Mouse (Mus musculus) testis, postnatal 14 days (tissue): ENCODE results near the gene Kcnmb2.

Experiments used
- DNase-seq: peaks from one replicate; pipeline ENCODE4 v3.0.0; 2021; ENCODE audit warnings: low spot score

Gene Kcnmb2

DNA sequence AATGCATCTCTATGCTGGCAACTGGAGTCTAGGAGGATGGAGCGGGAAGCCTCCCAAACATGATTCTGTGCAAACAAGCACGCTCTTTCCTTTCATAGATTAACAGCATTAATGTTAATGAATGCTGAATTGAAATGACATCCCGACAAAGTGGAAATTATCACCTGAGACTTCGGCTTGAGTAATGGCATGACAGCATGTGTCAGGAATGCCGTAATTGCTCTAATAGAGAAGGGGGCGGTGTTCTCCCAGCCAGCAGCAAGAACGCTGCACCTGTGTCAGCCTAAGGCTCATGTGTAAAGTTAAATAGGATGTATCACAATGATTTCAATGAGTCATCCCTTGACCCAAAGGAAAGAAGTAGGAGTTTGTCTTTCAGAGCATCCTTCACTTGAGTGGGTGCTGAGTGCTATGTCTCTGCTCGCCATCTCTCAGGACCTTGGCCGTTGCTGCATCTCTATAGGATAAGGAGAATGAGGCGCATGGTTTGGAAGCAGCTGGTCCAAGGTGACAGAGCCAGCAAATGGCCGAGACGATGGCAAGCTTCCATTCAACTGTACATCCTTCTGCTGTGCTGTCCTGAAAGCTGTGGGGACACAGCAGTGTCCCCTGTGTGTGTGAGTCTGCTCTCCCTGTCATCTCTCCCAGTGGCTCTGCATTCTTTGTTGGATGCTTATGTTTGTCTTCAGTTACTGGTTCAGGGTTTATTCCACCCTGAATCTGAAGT is 110.1 kb downstream of the Kcnmb2 start:
- DNase-seq: no peak

DNA sequence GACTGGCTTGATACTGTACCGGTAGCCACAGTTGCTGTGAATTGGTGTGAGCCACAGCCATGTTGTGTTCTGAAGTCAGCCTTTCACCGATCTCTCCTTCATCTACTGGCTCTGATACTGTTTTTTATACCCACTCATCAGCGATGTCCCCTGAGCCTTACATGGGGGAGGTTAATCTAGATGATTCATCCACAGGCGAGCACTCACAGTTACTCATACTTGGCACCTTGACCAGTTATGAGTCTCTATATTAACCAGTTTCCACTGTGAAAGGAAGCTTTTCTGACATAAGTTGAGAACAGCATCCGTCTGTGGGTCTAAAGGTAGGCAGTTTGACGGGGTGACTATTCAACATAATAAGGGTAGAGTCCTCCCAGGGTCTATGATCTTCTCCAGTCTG is 118.7 kb downstream of the Kcnmb2 start:
- no peak for DNase-seq

DNA sequence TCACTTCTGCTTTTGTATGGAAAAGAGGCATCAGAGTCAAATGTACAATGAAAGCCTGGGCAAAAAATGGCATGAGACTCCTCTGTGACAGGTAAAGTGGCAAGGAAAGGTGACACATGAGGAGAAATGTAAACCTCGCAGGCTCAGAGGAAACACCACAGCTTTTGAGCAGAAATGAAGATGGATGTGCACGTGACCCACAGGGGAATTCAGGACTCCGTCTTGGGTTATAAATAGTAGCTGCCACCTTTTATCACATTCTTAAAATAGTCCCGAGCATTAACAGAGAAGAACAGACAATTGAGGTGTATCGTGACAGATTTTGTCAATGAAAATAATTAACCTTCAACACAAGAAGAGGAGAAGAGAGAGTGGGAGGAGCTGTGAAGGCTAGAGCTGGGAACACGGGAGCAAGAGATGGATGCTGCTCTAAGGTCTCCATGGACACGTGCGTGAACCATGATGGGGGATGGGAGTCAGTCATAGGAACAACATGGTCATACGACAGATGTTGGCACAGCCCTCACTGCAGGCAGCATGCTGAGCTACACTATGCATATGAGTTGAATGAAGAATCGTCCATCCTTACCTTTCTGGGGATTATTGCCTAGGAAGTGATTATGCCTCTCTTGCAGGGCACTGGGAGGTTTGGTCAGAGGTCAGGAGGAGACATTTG is 127.2 kb downstream of the Kcnmb2 start:
- DNase-seq: no peak

GRCm38 (mm10) chr3:32032381-32032780 is 130.1 kb downstream of the Kcnmb2 start:
- DNase-seq: no peak

DNA sequence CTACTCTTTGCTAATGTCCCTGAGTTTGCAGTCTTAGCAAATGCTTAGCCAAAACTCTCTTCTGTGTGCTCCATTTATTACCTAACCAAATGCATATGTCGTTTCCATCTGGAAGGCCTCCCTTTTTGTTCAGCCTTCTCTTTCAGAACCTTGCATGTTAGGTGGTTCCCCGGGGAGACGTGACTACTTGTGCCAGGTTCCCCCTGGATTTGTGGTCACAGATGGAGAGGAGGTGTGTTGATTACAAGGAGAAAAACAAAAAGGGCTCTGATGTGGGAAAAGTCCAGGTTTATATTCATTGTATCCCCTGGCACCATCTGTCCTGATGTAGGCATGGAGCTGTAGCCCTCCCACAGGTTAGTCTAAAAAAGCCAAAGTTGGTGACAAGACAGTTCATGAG is 141.5 kb downstream of the Kcnmb2 start:
- DNase-seq: no peak

DNA sequence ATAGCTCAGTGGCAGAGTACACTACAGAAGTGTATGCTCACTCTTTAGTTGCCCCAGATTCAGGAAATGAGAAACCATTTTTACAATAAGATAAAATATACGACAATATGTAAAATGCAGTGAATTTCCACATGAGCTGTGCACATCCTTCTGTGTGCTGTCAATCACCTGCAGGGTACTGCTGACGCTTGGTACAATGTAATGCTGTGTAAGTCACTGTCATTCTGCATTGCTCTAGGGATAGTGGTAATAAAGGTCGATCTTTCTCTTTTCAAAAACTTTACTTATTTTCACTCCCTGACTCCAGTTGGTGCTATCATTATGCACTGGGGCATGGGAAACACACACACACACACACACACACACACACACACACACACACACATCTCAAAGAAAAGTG is 146.5 kb downstream of the Kcnmb2 start:
- DNase-seq: no peak

GRCm38 (mm10) chr3:32052596-32052995 is 150.3 kb downstream of the Kcnmb2 start:
- DNase-seq: no peak

GRCm38 (mm10) chr3:32053610-32054241 is 151.4 kb downstream of the Kcnmb2 start:
- DNase-seq: no peak

DNA sequence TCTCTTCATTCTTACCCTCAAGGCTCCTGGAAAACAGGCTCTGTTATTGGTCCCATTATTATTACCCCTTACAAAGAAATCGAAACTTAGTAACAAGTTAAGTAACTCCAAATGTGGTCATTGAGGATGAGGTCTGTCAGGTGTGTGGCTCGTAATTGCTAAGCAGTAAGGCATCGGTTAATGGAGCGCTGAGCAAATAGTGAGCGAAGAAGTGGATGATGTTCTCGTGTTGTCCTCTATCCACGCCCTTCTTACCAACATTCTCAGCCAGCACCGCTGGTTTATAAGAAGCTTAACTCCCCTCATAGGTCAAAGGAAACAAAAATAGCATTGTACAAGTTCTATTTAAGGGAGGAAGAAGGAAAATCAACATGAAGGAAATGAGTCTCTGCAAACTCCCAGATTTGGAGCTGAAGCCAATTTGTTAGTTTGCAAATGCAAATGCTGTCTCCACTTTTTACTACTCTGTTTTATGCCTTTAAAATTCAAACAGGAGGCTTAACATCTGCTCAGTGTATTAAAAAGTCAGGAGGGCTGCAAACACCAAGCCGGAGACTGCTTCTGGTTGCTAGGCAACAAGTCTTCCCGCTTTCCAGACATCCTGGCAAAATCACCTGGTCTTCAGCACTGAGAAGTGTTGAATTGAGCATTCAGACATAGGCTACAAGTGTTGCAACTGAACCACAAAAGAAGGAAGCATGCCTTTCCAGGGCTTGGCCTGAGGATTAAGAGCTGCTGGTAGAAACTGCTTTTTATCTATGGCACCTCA is 157.8 kb downstream of the Kcnmb2 start:
- peak; percentile 45 for DNase-seq

GRCm38 (mm10) chr3:32062685-32063084 is 160.4 kb downstream of the Kcnmb2 start:
- no peak for DNase-seq

GRCm38 (mm10) chr3:32063312-32063711 is 161.0 kb downstream of the Kcnmb2 start:
- DNase-seq: no peak

DNA sequence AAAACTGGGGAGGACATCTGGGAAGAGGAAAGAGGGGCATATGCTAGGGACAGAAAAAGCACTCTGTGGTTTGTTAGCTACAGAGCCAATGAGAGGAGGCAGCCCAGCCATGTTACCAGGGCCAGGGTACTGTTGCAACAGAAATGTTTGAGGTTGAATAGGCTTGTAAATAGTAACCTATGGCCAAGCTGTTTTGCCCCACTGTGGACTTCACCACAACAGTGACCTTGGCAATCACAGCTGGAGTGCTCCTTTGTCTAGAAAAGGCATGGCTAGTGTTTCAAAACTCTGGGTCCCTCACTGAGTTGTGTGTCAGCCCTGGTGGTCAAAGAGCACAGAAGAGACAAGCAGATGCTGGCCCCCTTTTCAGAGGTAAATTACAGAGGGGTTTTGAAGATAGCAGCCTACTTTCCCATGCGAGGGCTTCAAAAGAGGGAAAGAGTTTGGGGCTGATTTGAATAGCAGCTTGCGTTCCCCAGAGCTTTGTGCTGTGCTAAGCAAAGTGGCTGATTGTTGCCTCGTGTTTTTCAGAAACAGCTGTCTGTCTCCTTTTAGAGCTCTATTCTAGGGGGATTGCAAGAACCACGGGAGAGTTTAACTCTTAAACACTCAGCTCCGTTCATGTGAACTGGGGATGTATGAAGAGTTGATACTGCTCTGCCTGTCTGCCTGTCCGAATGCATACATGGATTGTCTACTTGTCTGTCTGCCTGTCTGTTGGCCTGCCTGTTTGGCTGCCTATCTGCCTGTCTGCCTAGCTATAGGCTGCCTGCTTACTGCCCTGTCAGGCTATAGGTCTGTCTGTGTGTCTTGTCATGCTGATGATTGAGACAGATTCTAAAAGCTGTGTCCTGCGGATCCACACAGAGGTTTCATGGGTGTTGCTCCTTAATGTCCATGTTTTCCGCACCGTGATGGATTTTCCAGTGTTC is 165.0 kb downstream of the Kcnmb2 start:
- DNase-seq: no peak

GRCm38 (mm10) chr3:32073881-32074280 is 171.6 kb downstream of the Kcnmb2 start:
- DNase-seq: no peak

- no peak for DNase-seq
Measured at GRCm38 (mm10) chr3:32088762-32089161, 186.5 kb downstream of the Kcnmb2 start.

DNA sequence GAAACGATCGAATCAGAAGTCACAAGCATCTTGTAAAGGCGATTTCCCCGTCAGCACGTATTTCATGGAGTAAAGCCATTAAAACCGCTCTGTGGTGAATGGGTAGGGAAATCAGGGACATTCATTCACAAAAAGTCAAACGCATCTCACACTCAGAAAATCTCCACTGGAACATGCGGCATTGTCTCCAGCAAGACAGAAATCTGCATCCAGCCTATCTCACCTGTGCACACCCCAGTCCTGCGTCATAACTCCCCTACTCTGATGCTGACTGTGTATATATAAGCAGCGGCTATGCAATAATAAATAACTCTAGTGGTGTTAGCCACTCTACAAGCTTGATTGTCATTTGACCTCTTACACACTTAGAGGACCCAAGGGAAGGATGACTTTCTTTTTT is 199.1 kb downstream of the Kcnmb2 start:
- DNase-seq: no peak

DNA sequence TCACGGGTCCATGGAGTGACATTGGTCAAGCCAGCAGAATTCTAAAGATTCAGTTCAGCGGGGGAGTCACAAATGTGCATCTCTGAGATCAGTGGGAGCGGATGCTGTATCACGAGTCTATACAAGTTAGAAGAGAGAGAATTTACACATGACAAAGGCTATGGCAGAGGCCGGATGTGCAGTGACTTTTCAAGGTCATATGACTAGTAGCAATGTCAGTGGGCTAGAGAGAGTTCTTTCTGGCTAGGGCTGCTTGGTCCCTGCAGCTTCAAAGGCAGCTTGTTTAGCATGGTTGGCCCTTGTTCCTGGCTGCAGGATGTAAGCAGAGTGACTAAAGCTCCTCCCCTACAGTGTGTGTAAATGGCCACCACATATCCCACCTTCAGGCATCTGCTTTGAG is 217.5 kb downstream of the Kcnmb2 start:
- DNase-seq: no peak

DNA sequence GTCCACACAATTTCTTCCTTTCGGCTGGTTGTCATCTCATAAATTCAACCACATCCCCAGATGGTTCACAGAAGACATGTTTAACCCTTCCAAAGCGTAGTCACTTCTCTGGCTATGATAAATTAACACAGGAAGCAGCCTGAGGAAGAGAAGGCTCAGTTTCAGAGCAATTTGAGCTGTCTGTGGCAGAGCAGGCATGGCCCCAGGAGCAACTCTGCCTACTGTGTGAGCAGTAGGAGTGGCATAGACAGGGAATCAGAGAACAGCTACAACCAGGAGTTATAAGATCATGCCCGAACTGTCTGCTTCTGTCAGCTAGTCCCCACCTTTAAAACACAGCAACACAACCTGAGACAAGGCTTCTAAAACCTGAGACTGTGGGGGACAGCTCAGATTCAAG is 219.4 kb downstream of the Kcnmb2 start:
- no peak for DNase-seq

DNA sequence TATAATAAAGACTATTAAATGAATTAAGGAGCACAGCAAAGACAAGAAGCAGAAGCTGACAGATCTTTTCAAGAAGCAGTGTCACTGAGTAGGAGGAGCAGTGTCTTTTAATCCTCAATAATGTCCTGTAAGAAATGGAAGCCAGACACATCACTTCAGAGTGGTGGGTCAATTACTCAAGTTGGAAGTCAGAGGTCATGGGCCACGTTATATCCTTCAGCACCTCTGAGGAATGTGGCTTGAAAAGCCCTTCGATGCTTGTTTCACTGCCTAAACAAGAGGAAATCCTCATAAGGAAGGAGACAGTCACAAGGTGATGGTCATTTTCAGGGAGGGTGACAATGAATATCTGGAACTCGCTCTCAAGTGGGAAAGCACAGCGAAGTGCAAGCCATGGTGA is 223.1 kb downstream of the Kcnmb2 start:
- no peak for DNase-seq

DNA sequence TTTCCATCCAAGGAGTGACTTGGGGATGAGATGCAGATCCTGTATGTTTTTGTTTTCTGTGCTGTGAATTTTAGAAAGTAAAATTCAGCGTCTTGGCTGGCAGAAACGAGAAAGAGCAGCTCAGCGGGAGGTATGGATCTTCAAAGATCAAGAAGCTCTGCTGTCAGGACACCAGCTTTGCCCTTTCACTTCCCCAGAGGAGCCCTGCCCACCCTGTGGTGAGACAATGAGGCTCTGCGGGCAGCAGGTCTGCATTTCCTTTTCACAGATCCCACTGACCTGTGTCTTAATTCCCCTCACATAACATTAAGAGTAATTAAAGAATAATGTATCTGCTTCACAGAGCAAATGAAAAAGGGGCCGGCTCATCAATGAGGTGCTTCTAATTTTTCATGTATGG is 226.1 kb downstream of the Kcnmb2 start:
- no peak for DNase-seq

DNA sequence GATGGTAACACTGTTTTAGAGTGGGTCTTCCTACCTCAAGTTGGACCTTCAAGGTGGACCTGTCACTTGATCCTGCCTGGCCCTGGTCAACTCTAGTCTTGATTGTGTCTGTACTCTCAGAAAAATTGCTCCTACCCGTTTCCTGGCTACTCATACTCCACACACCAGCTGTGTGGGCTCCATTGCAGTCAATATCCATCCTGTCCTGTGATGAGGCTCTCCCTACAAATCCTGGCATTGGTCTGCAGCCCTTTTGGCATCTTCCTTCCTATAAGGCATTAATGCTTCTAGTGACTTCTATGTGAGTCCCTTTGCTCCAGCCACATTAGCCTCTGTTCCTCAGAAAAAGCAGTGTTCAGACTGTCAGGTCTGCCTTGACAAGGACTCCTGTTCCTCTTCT is 228.4 kb downstream of the Kcnmb2 start:
- DNase-seq: no peak

- no peak for DNase-seq
Measured at GRCm38 (mm10) chr3:32132395-32133004, 230.2 kb downstream of the Kcnmb2 start.
